Mouse (Mus musculus) intestine, embryonic 16.5 days (tissue): ENCODE measurements at regions not wholly inside any gene's neighbourhood (a gene's known extent, or its start where the extent isn't known, plus 50 kb on each side); places are given as distances from the start of the nearest gene placed in this dataset.

Experiments used
- ATAC-seq: fragments of 200-750 bp; cut with Nextera tagmentation; 2 replicates; pipeline ENCODE4 v1.8.0; 2017; ENCODE audit warnings: moderate TSS enrichment, moderate library complexity
- H3K27ac ChIP-seq: fragments of 300-500 bp; sonication (generic); 2 replicates; pipeline ENCODE4 v1.5.1; 2014; ENCODE audit warnings: mild to moderate bottlenecking, low read length
- H3K27me3 ChIP-seq: fragments of 300-500 bp; sonication (generic); replicated peaks from 2 replicates; pipeline ENCODE4 v1.6.1; 2014; ENCODE audit warnings: low read length, control low read depth, mixed read lengths; ENCODE audit not compliant: control insufficient read depth, insufficient read depth
- H3K36me3 ChIP-seq: fragments of 300-500 bp; sonication (generic); 2 replicates; pipeline ENCODE4 v1.6.1; 2014; ENCODE audit warnings: low read length, control low read depth; ENCODE audit not compliant: control insufficient read depth, insufficient read depth
- H3K4me1 ChIP-seq: fragments of 300-500 bp; sonication (generic); 2 replicates; pipeline ENCODE4 v1.6.1; 2014; ENCODE audit warnings: low read length, control low read depth, mixed read lengths; ENCODE audit not compliant: control insufficient read depth, insufficient read depth
- H3K4me2 ChIP-seq: fragments of 300-500 bp; sonication (generic); 2 replicates; pipeline ENCODE4 v1.6.1; 2014; ENCODE audit warnings: low read depth, low read length, control low read depth
- H3K4me3 ChIP-seq: fragments of 300-500 bp; sonication (generic); 2 replicates; pipeline ENCODE4 v1.5.1; 2014; ENCODE audit warnings: mild to moderate bottlenecking, low read length
- H3K9ac ChIP-seq: fragments of 300-500 bp; sonication (generic); 2 replicates; pipeline ENCODE4 v1.6.1; 2014; ENCODE audit warnings: low read depth, low read length
- H3K9me3 ChIP-seq: fragments of 300-500 bp; sonication (generic); 2 replicates; pipeline ENCODE4 v1.6.1; 2016; ENCODE audit warnings: low read length, control low read depth; ENCODE audit not compliant: control insufficient read depth
- WGBS: fragments of 180-500 bp; shearing (Covaris S2); extraction: QIAGEN DNeasy Blood & Tissue Kit; methylation state at CpG from one replicate; pipeline ENCODE4 v1.1.7; 2014; 5-methylcytosine and 5-hydroxymethylcytosine counted together

GRCm38 (mm10) chr13:78500551-78500950 lies 301.0 kb upstream of the Nr2f1 start:
- WGBS, result 83% methylated on average over 7 of the region's 7 CpGs
- H3K27me3 ChIP-seq, result no peaks in the 10 kb centered on the region
- no peak for ATAC-seq
- H3K4me2 ChIP-seq, result no peak overlapping the region
- no peaks in the 10 kb centered on the region for H3K4me1 ChIP-seq
- H3K36me3 ChIP-seq, result no peaks in the 10 kb centered on the region
- no peak overlapping the region for H3K4me3 ChIP-seq
- H3K27ac ChIP-seq, result no peak overlapping the region
- no peak overlapping the region for H3K9ac ChIP-seq
- no peaks in the 10 kb centered on the region for H3K9me3 ChIP-seq

DNA sequence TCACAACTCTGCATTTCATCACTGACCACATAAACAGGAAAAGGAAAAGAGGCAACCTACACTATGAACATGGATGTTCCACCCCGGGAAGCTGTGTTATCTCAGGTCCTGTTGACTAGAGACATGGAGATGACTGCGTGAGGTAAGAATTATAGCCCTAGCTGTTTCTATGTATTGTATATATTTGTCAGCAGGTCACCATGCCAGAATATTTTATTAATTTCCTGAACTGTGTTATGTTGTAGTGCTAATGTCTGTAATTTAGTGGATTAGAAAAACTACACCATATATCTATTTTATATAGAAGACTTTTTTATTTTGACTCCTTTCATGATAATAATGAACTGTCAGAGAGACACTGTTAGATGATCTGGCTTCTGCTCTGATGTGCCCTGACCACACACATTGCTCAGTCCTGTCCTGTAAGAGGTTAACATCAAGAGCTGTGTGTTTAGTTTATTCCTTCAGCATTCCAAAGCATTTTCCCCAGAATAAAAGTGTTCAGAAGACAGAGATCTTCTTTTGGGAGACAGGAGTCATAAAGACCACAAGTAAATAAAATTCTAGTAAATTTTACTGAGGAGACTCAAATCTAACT lies 284.3 kb upstream of the Nr2f1 start:
- no peak overlapping the region for H3K4me2 ChIP-seq
- WGBS, result 42% methylated on average over 2 of the region's 2 CpGs
- no peak for ATAC-seq

DNA sequence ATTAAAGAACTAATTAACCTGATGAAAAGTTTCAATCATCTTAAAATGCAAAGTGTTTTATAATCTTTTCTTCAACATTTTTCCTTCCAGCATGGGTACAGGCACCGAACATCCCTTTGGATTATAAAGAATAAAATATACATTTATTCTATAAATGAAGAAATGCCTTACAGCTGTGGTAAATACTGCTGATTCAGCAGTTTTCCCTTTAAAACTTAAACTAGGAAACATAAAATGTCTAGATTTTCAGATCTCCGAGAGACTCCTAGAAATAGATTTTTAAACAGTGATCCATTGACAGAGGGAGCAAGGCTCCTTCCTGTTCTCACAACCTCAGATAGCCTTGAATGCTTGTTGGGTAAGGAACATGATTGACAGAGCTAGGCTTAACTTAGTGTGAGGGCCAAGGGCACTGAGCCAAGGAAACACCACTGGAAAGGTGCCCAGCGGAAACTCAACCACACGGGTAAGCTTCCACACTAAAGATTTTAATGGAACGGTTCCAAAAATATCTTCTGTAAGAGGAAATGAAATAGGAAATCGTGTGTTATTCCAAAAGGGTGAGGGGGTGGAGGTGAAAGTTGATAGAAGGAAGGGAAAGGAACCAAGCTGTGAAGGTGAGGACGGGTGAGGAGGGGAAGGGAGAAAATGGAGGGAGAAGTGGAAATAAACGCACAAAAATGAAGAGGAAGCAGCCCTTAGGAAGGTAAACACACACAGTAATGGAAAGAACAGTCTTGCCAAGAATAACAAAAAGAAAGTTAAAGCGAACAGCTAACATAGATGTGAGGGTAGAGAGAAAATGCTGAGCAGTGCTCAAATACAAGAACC lies 283.6 kb upstream of the Nr2f1 start:
- Histone ChIP-seq H3K4me3 (no peak overlapping the region), H3K4me2 (no peak overlapping the region), H3K27me3 (no peaks in the 10 kb centered on the region), H3K9ac (no peak overlapping the region), H3K9me3 (no peaks in the 10 kb centered on the region), H3K27ac (no peak overlapping the region), H3K4me1 (no peaks in the 10 kb centered on the region), H3K36me3 (no peaks in the 10 kb centered on the region)
- ATAC-seq, result peak; percentile 56; the same call in 1 of the 2 replicates
- 47% methylated on average over 9 of the region's 9 CpGs for WGBS

More for the DNA sequence above, 284.3 kb upstream of the Nr2f1 start:
- Histone ChIP-seq H3K4me1 (no peaks in the 10 kb centered on the region), H3K27me3 (no peaks in the 10 kb centered on the region), H3K4me3 (no peak overlapping the region), H3K9me3 (no peaks in the 10 kb centered on the region), H3K9ac (no peak overlapping the region), H3K27ac (no peak overlapping the region), H3K36me3 (no peaks in the 10 kb centered on the region)

DNA sequence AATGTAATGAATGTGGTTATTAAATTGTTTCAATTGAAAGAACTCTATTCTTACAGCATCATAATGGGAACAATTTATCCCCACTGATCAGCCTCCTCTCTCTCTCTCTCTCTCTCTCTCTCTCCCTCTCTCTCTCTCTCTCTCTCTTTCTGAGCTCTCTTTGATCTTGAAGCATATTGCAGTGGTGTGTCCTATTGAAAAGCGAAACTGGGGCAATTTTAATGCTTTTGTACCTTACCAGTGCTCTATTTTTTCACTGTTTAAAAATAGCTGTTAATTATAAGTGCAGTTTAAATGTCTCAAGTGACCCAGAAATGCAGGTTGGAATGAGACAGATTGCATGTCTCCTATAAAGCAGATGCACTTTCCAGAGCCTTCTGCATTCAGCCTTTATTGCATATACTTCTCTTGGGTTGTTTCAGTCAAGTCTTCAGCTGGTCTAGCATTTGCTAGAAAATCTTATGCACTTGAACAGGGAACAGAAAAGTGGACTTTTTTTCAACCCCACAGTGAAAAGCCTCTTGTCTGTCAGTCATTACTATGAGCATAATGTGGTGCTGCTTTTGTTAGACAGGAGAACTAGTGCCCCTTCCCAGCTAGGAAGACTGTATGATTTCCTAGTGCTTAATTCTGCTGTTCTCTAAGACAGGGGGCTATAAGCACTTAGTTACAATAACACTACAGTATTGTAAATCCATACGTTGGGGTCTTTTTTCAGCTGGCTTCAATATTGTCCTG lies 251.9 kb upstream of the Nr2f1 start:
- no peak overlapping the region for H3K4me3 ChIP-seq
- no peak overlapping the region for H3K4me2 ChIP-seq
- ATAC-seq, result no peak
- H3K27ac ChIP-seq, result no peak overlapping the region
- no peaks in the 10 kb centered on the region for H3K4me1 ChIP-seq
- no peaks in the 10 kb centered on the region for H3K36me3 ChIP-seq
- WGBS, result 75% methylated on average over 2 of the region's 2 CpGs
- no peaks in the 10 kb centered on the region for H3K9me3 ChIP-seq
- H3K9ac ChIP-seq, result no peak overlapping the region
- no peaks in the 10 kb centered on the region for H3K27me3 ChIP-seq

DNA sequence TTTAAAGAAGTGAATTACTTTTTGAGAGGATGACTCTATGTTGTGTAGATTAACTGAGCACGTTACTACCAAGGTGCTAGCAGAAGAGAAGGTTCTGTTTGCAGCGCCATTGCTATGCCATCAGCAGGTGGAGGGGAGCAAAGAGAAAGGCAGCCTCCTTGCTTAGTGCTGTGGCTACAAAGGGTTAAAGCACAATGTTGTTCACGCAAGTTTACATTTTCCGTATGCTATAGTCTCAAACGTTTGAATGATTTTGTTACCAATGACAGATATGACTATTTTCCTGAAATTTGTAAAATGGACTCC lies 247.1 kb upstream of the Nr2f1 start:
- WGBS, result 60% methylated on average over 5 of the region's 5 CpGs
- Histone ChIP-seq H3K9ac (no peak overlapping the region), H3K4me3 (no peak overlapping the region), H3K27me3 (no peaks in the 10 kb centered on the region), H3K27ac (no peak overlapping the region), H3K9me3 (no peaks in the 10 kb centered on the region), H3K36me3 (no peaks in the 10 kb centered on the region), H3K4me2 (no peak overlapping the region), H3K4me1 (peaks cover 4% of the 10 kb centered on the region; the same call in 1 of the 2 replicates)
- no peak for ATAC-seq

- no peak overlapping the region for H3K4me3 ChIP-seq
- peaks cover 4% of the 10 kb centered on the region; the same call in 1 of the 2 replicates for H3K4me1 ChIP-seq
- no peak overlapping the region for H3K9ac ChIP-seq
- ATAC-seq, result no peak
- H3K9me3 ChIP-seq, result no peaks in the 10 kb centered on the region
- H3K4me2 ChIP-seq, result no peak overlapping the region
- no peak overlapping the region for H3K27ac ChIP-seq
- H3K27me3 ChIP-seq, result no peaks in the 10 kb centered on the region
- no peaks in the 10 kb centered on the region for H3K36me3 ChIP-seq
- WGBS, result 47% methylated on average over 14 of the region's 14 CpGs
These were observed 246.6 kb upstream of the Nr2f1 start for GRCm38 (mm10) chr13:78445891-78446725.

DNA sequence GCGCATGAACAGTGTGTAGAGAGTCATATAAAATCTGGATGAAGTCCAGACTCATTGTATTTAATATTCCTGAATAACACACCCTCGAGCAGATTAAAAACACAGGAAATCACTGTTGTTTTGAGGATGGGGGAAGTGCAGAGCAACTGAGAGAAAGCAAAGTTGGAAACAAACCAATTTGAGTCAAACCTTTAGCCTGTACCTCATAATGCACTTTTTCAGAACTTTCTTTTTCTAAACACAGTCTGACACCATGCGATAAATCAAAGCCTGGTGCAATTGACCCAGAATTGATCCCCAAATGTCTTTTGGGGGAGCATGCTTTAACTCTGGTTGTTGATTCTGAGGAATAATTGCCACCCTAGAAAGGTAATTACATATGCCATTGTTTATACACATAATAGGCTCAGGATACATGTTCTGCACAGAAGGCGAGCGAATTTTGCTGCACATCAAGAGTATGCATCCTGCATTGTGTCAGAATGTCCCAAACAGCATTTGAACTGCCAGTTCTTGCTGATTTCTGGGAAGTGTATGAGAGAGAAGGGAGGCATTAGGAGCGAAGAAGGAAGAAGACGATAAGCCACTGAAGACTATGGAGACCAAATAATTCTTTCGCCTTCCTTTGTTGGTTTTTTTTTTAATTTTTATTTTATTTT lies 245.3 kb upstream of the Nr2f1 start:
- Histone ChIP-seq H3K36me3 (no peaks in the 10 kb centered on the region), H3K4me1 (peaks cover 4% of the 10 kb centered on the region; the same call in 1 of the 2 replicates), H3K27me3 (no peaks in the 10 kb centered on the region), H3K4me3 (no peak overlapping the region), H3K9me3 (no peaks in the 10 kb centered on the region), H3K27ac (no peak overlapping the region), H3K9ac (no peak overlapping the region), H3K4me2 (no peak overlapping the region)
- no peak for ATAC-seq
- WGBS, result 65% methylated on average over 8 of the region's 8 CpGs

DNA sequence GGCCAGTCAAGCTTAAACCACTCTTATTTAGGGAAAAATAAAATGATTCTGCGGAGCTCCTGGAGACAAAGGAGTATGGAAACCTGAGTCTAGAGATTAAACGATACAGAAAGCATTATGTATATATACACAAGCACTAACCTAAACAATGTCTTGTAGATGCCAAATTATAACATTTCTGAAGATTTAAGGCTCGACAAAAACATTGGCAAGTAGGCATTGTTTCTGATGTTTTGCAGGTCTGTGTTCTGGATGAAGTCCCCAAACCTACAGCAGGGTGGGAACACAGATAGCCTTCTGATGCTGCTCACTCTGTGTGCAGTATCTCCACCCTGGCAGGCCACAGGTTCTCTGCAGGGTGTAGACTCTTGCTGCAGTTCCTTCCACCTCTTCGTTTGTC lies 228.9 kb upstream of the Nr2f1 start:
- H3K9ac ChIP-seq, result no peak overlapping the region
- H3K27ac ChIP-seq, result no peak overlapping the region
- H3K4me2 ChIP-seq, result no peak overlapping the region

More for the DNA sequence above, 228.9 kb upstream of the Nr2f1 start:
- H3K27me3 ChIP-seq, result no peaks in the 10 kb centered on the region
- no peak for ATAC-seq
- H3K36me3 ChIP-seq, result no peaks in the 10 kb centered on the region
- WGBS, result 48% methylated on average over 4 of the region's 4 CpGs
- H3K4me1 ChIP-seq, result peaks cover 6% of the 10 kb centered on the region; the same call in 1 of the 2 replicates
- H3K9me3 ChIP-seq, result no peaks in the 10 kb centered on the region
- H3K4me3 ChIP-seq, result no peak overlapping the region
